Mouse (Mus musculus): ENCODE results near the gene Id3. TPM values are rescaled to one million over a fixed set of nuclear protein-coding genes. Genes with fewer than 3 reads are reported as not detected.
A peak's percentile ranks its signal among the peaks of the same experiment; 100 is the strongest.

The Id3 gene
- total RNA-seq, 2 experiments from 2014 or later = 46.9 to 70.1 TPM

DNA sequence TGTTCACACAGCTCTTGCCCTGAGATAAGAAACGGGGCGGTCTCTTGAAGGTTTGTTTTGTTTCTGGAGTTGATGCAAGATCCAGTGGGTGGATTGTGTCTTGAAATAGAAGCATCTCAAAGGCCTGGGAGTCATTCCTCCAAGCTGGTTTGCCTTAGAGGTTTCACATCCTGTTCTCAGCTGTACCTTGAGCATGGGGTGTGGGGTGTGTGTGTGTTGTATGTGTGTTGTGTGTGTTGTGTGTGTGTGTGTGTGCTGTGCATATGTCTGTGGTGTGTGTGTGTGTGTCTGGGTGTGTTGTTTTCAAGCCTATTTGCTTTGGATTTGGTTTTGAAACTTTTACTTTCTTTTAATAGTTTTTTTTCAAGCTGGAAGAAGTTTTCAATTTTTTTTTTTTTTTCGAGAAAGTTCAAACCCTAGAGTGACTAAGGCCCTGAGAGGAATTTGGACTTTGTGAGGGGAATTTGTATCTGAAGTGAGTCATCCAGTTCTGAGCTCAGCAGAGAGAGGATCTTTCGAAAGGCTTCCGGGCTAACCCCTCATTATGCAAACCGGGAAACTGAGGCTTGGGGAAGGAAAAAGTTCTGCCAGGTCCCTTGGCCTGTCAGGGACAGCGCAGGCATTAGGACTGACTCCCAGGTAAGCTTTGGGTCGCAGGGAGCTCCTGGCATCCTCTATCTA lies 20.0 kb upstream of the Id3 start:
- intact Hi-C loops (cut with DNase I) = no loop called here
- no peak for DNase-seq (ENCODE audit: low spot score)

DNA sequence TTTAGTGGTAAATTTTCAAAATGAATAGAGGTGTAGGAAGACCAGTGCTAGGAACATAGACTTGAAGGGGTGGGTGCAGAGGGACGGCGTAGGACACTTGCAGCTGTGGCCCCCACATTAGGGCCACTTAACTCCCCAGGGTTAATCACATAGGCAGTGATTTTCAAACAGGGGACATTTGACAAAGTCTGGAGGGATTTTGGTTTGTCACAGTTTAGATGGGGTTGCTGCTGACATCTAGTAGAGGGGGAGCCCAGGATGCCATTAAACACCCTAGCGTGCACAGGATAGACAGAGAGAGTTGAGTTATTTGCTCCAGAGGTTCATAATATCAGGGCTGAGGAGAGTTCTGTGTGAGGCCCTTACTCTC lies 19.5 kb upstream of the Id3 start:
- no peak for DNase-seq (ENCODE audit: low spot score)
- intact Hi-C loops (cut with DNase I) = no loop called here

DNA sequence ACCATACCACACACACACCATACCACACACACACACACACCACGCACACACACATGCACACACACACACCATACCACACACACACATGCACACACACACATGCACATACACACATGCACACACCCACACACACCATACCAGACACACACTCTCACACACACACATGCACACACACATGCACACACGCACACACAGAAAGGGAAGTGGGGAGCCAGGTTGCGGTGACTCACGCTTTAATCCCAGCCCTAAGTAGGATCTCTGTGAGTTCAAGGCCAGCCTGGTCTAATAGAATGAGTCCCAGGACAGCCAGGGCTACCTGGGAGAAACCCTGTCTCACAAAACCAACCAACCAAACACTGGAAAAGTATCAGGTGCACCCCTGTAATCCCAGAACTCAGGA lies 18.7 kb upstream of the Id3 start:
- no peak for DNase-seq (ENCODE audit: low spot score)
- intact Hi-C loops (cut with DNase I) = no loop called here

DNA sequence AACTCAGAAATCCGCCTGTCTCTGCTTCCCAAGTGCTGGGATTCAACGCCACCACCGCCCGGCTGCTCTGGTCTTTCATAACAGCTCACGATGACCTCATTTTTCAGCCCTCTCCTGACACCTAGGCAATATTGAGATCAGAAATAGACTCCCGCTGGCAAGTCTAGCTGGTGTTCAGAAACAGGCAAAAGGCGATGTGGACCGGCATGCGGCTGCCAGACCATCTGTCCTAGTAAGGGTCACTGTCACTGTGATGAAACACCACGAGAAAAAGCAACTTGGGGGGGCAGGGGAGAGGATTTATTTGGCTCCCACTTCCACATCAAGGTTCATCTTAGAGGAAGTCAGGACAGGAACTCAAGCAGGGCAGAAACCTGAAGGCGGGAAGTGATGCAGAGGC lies 17.8 kb upstream of the Id3 start:
- intact Hi-C loops (cut with DNase I) = no loop called here

DNA sequence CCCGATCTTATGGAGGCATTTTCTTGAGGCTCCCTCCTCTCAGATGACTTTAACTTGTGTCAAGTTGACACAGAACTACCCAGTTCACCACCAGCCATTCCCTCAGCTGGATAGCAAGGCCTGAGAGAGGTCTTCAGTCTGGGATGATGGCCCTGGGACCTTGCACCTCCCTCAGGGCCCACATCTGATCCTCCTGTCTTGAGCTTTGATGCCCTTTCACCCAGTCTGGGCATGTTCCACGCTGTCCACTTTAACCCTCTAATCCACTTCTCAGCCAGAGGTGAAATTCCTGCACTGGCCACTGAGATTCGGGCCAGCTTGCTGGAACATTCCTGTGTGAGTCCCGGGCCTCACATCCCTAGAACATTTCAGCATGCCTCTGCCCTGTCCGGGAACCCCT lies 17.3 kb upstream of the Id3 start:
- intact Hi-C loops (cut with DNase I) = no loop called here
- no peak for DNase-seq (ENCODE audit: low spot score)

More for the DNA sequence above, 17.8 kb upstream of the Id3 start:
- no peak for DNase-seq (ENCODE audit: low spot score)

DNA sequence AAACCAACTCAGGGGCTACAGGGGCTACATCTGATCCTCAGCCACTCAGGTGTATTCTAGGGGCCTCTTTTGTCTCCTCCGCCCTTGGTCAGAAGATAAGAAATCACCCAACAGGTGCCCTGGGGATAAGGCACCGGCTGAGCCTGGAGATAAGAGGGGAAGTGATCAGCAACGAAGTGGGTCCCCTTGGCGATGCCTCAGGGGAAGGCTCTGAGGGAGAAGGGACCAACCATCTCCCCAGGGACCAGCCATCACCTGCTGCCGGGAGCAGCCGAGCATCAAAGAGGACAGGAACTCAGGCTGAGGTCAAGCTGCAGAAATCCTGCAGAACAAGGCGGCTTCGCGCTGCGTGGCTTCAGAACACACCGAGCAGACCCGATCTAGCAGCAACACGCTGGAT lies 15.6 kb upstream of the Id3 start:
- no peak for DNase-seq (ENCODE audit: low spot score)
- intact Hi-C loops (cut with DNase I) = no loop called here

DNA sequence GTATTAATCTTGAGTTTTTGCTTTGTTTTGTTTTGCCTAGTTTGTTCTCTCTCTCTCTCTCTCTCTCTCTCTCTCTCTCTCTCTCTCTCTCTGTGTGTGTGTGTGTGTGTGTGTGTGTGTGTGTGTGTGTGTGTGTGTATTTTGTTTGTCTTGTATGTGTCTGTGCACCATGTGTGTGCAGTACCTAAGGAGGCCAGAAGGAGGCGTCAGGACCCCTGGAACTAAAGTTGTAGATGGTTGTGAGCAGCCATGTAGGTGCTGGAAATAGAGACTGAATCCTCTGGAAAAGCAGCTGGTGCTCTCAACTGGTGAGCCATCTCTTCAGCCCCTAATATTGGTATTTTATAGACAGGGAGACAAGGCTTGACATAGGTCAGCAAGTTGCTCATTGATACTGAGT lies 13.5 kb upstream of the Id3 start:
- intact Hi-C loops (cut with DNase I) = loop anchor here (5.0 kb wide), 1 partner anchor 43 kb away; no protein-coding TSS in a partner anchor
- no peak for DNase-seq (ENCODE audit: low spot score)

DNA sequence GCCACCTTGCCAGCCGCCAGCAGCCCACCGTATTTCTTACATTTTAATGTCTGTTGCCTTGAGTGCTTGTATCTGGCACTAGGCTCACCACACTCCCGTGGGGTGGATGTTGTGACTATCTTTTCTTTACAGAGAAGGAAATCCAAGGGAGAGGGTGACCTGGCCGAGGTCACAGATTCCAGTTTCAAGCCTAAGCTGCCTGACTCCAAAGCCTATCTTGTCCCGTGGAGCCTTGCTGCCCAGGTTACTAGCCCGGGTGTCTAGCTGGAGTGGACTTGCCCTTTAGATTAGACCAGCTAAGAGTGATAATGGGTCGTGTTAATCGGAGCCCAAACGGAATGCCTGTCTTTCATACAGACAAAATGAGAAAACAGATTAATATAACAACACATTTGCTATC lies 9.5 kb upstream of the Id3 start:
- intact Hi-C loops (cut with DNase I) = loop anchor here (5.0 kb wide), 1 partner anchor 46 kb away; no protein-coding TSS in a partner anchor

DNA sequence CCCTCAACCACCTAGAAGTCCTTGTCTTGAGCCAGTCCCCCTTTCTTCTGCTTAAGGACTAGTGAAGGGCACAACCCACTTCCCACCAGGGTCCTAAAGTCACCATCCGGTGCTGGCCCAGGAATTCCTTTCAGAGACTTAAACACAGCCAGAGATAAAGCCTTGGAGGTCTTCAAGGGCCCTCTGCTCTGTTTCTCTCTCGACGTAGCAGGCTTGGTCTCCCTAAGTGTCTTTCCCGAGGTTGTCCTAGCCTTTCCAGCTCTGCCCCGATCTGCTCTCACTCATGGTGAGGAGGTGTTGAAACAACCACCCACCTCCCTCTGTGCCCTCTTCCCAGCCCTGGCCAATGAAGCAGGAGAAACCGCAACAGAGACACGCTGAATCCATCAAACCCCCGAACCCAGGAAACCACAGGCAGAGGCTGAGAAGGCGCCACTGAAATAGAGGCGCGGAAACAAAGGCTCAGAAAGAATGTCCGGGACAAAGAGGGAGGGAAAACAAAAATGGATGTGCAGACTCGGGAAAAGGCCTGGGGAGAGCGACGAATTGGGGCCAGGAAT lies 8.8 kb upstream of the Id3 start:
- intact Hi-C loops (cut with DNase I) = loop anchor here (5.0 kb wide), 1 partner anchor 47 kb away; no protein-coding TSS in a partner anchor
- DNase-seq (ENCODE audit: low spot score) = no peak

More for the DNA sequence above, 9.5 kb upstream of the Id3 start:
- no peak for DNase-seq (ENCODE audit: low spot score)

DNA sequence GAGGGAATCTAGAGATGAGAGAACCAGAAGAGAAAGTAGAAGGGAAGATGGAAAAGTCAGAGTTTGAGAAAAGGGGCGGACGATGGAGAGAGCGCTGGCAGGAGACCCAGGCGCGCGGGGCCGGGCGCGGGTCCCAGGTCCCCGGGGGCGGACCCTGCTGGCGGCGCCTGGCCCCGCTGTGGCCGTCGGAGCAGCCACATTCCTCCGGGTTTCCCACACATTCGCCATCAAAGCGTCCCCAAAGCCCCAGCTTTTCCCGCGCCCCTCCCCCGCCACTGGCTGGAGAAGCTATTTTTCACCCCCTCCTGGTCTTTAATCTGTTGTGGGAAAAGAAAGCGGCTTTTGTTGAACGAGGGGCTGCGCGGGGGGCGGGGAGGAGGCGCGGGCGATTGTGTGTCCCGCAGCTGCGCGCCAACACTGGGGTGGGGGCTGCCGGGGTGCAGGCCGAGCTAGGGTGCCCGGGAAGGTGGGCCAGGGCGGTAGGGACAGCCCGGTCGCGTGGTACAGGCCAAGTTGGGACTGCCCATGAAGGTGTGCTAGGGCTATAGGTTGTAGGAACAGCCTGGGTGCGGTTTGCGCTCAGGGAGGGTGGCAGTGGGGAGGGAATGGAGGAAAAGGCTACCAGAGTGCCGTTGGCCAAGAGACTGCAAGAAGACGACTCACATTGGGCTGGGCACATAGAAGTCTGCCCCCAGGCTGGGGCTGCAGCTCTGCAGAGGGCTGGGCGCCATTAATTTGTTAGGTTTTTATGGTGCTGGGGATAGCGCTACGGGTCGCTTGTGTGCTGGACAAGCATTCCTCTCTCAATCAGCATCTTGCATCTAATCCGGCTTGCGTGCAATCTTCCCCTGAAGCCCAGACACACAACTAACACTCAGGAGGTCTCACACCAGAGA lies 8.1 kb upstream of the Id3 start:
- DNase-seq (ENCODE audit: low spot score) = peak; percentile 46
- intact Hi-C loops (cut with DNase I) = loop anchor here (5.0 kb wide), 1 partner anchor 48 kb away; no protein-coding TSS in a partner anchor

DNA sequence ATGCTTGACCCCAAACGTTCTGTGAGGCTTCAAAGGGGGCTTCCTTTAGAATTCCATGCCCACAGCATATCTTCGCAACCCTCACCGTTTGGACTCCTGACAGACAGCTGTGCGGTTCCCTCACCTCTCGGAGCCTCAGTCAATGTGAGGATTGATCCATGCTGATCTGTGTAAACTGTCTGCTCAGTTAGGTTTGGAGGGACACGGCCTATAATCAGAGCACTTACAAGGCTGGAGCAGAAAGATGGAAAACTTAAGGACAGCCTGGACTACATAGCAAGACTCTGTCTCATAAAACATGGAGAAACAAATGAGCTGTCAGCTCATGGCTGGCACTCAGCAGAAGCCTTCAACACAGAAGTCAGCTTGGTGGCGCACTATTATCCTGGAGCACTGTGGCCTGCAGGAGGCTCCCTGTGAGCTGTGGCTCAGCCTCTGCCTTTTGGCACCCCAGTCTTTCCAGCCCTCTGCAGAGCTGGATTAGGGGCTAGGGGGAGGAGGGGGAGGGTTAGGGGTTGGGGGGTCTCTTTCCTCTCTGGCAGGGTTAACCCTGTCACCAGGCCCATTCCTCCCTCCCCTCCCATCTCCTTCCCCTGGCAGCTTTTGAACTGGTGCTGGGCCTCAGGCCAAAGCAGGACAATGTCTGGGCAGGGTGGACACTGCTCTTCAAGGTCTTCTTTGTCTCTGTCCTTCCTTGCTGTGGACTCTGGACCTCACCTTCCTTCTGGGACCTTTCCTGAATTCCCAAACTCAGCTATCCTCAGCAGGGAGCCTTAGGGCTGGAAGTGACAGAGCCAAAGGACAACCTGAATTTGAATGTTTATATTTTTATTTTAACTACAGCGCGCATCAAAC lies 7.2 kb upstream of the Id3 start:
- no peak for DNase-seq (ENCODE audit: low spot score)
- intact Hi-C loops (cut with DNase I) = no loop called here

DNA sequence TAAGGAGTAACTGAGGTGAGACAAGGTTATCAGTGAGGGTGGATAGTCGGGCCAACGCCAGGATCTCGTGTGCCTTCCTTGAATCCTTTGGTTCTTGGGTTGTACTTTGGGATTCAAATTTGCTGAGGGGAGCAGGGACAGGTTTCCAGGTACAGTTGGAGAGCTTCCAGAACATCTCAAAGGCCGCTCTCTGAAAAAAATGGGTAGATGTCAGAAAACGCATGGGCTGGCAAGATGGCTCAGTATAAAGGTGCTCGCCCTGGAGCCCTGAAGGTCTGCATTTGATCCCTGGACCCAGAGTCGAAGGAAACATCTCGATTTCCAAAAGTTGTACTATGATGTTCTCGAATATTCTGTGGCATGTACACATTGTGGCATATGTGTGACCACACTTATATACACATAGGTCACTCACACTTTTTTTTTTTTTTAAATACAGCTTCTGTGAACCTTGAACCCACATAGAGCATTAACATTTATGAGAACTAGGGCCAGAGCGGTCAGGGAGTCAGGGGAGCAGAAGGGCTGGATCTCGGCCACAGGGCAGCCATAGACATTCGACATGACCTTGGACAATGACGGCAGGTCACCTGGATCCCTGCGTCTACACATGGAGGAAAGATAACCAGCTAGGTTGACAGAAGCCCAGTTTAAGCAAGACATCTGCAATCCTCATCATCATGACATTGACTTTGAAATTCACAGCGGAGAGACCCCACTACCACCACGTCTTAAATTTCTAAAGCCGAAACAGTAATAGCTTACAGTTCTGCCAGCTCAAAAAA lies 3.8 kb upstream of the Id3 start:
- no peak for DNase-seq (ENCODE audit: low spot score)
- intact Hi-C loops (cut with DNase I) = loop anchor here (10.0 kb wide), 1 partner anchor 325 kb away; the partner anchor contains the start of genes 6030445D17Rik and Luzp1

DNA sequence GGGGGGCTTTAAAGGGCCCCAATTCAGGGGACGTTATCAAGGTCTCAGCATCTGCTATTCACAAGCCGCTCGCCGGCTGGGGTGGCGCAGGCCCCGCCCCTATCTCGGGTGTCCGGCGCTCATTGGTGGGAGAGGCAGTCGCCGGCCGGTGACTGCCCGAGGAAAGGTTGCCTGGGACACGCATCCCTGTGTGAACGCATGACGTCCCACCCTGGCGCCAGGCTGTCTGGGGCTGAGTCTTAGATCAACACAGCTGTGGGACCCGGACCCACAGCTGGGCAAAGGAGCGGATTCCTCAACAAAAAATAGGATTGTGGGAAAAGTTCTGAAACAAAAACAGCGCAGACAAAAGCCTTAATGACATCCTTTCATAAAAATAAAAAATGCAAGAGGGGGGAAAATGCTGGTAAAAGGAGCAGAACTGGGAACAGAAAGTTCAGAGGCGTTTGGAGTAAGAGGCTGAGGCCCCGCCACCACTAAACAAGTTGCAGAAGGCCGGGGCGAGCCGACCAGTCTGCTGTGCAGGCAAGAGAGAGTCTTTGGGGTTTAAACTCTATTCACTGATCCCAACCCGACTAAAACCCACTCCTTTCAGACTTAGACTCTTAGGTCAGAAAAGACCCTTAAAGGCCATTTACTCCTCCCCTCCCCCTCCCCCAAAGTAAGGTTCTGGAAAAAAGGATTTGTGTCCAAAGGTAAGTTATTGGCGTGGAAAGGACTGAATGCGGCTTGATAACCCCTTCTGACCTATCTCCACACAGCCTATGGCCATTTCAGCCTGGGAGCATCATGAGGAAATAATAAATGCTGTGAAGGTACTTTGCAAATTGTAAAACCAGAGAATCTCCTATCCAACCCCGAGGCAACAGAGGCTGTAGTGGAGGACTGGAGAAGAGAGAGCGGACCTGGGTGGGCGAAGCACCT lies 2.7 kb upstream of the Id3 start:
- intact Hi-C loops (cut with DNase I) = loop anchor here (10.0 kb wide), 1 partner anchor 324 kb away; the partner anchor contains the start of genes 6030445D17Rik and Luzp1
- DNase-seq (ENCODE audit: low spot score) = peak; percentile 96

DNA sequence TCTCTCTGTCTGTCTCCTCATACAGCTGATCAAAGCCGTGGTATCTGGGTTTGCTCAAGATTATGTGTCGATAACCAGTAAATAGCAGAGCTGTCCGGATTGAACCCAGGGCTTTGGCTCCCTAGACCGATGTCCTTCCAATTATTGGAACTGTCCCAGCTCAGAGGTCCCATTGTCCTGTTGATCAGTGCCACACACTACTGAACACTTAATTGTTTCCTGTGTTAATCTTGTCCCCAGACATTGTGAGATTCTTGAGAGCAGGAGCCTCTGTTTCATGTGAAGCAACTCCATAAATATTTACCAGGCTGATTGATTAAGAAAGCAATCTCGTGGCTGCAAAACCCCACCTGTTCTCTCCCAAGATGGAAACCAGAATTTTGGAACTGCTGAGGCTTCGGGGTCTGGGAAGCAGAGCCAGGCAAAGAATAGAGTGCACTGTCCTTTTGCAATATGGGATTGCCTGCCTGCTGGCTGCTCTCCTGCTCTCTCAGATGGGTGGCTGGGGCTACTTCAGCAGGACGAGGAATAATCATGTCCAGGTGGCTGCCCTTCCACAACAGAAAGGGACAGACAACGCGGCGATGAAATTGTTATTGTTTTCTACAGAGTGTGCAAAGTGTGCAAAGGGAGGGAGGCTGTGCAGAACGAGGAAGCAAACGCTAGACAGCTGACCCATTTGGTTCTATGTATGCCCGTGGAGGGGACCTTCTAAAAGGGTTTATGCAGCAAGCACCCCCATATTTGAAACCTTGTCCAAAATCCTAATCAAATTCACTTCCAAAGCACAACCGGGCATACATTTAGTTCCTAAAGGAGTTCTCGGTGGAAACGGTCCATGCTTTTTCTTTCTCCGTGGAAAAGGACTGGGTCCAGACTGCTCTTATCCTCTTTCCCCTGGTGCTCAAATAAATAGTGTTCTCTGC lies 767 bp upstream of the Id3 start:
- DNase-seq (ENCODE audit: low spot score) = no peak
- intact Hi-C loops (cut with DNase I) = loop anchor here (10.0 kb wide), 1 partner anchor 322 kb away; the partner anchor contains the start of genes 6030445D17Rik and Luzp1

DNA sequence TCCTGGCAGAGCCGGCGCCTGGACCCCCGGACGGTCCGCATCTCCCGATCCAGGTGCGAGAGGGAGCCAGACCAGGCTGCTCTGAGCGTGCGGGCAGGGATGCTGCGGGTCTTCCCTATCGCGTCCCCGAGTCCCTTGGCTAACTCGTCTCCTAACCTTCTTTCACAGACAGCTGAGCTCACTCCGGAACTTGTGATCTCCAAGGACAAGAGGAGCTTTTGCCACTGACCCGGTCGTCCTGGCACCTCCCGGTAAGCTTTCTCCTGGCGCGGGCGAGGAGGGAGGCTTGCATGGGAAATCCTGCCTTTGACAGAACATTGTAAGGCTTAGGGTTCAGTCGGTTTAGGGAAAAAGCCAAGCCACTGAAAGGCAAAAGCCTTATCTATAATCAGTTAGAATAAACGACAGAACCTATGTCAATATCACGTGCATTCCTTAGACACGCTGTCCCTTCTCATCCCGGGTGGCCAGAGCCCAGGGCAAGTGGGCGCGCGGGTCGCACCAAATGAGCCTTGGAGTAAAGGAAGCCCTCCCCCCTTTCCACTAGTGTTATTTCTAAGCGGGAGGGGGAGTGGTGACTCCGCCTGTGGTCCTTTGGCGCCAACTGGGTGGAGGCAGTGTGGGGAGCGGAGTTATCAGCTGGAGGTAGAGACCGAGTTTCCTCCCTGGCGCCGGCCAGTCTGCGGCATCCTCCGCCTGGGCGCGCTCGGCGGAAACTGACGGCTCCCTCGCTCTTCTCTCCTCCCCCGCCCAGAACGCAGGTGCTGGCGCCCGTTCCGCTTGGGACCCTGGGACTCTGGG lies 1.0 kb downstream of the Id3 start:
- peak; percentile 88 for DNase-seq (ENCODE audit: low spot score)
- intact Hi-C loops (cut with DNase I) = loop anchor here (10.0 kb wide), 1 partner anchor 320 kb away; the partner anchor contains the start of genes 6030445D17Rik and Luzp1

DNA sequence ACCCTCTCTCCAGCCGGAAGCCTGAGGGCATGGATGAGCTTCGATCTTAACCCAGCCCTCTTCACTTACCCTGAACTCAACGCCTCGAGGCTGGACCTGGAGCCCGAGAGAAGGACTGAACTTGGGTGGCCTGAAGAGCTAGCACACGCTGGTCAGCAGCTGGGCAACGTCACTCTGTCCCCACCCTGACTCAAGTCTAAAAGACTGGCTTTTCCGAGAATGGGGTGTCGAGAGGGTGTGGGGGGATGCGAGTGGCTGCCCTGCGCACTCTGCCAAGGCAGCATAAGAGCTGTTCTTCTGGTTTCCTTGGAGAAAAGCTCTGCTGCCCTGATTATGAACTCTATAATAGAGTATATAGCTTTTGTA lies 1.6 kb downstream of the Id3 start:
- no peak for DNase-seq (ENCODE audit: low spot score)
- intact Hi-C loops (cut with DNase I) = loop anchor here (10.0 kb wide), 1 partner anchor 320 kb away; the partner anchor contains the start of genes 6030445D17Rik and Luzp1
